Mouse (Mus musculus): ENCODE data around the gene Ceacam18. TPM values are rescaled to one million over a fixed set of nuclear protein-coding genes. Genes with fewer than 3 reads are reported as not detected.

Gene Ceacam18
- polyA plus RNA-seq, 1 experiment from 2014 or later = not detected

Other genes starting within 250 kb of the Ceacam18 start
- 0.12 TPM in 1 of 2 replicates, not detected in the other for gene Siglecg, start 226.5 kb upstream of the Ceacam18 start, polyA plus RNA-seq (2015; fragmentation: Nextera tagmentation; extraction: Ambion mirVana)
- gene Lim2, start 207.0 kb upstream of the Ceacam18 start, polyA plus RNA-seq (2015; fragmentation: Nextera tagmentation; extraction: Ambion mirVana) = not detected in 2 replicates
- gene Nkg7, start 197.6 kb upstream of the Ceacam18 start, polyA plus RNA-seq (2015; fragmentation: Nextera tagmentation; extraction: Ambion mirVana) = 1.1 TPM in 2 replicates
- not detected in 2 replicates for gene Cldnd2, start 193.9 kb upstream of the Ceacam18 start, polyA plus RNA-seq (2015; fragmentation: Nextera tagmentation; extraction: Ambion mirVana)
- gene Etfb, start 190.6 kb upstream of the Ceacam18 start, polyA plus RNA-seq (2015; fragmentation: Nextera tagmentation; extraction: Ambion mirVana) = 255 and 265 TPM in 2 replicates
- 0.86 and 1.1 TPM in 2 replicates for gene Gm45233, start 190.6 kb upstream of the Ceacam18 start, polyA plus RNA-seq (2015; fragmentation: Nextera tagmentation; extraction: Ambion mirVana)
- gene Vsig10l, start 171.6 kb upstream of the Ceacam18 start, polyA plus RNA-seq (2015; fragmentation: Nextera tagmentation; extraction: Ambion mirVana) = 4.4 and 5.8 TPM in 2 replicates
- 1.6 and 1.8 TPM in 2 replicates for gene Iglon5, start 144.6 kb upstream of the Ceacam18 start, polyA plus RNA-seq (2015; fragmentation: Nextera tagmentation; extraction: Ambion mirVana)
- not detected in 2 replicates for gene 4931406B18Rik, start 128.8 kb upstream of the Ceacam18 start, polyA plus RNA-seq (2015; fragmentation: Nextera tagmentation; extraction: Ambion mirVana)
- 1.8 and 2.0 TPM in 2 replicates for gene Cd33, start 90.3 kb upstream of the Ceacam18 start, polyA plus RNA-seq (2015; fragmentation: Nextera tagmentation; extraction: Ambion mirVana)
- gene Zfp658, start 72.5 kb upstream of the Ceacam18 start, polyA plus RNA-seq (2015; fragmentation: Nextera tagmentation; extraction: Ambion mirVana) = 5.1 and 6.6 TPM in 2 replicates
- 13.8 and 14.3 TPM in 2 replicates for gene Zfp719, start 55.1 kb upstream of the Ceacam18 start, polyA plus RNA-seq (2015; fragmentation: Nextera tagmentation; extraction: Ambion mirVana)
- not detected in 2 replicates for gene Zfp819, start 27.5 kb upstream of the Ceacam18 start, polyA plus RNA-seq (2015; fragmentation: Nextera tagmentation; extraction: Ambion mirVana)
- 0.69 and 1.3 TPM in 2 replicates for gene Siglece, start 25.5 kb downstream of the Ceacam18 start, polyA plus RNA-seq (2015; fragmentation: Nextera tagmentation; extraction: Ambion mirVana)
- 14.3 and 14.5 TPM in 2 replicates for gene Ctu1, start 37.3 kb downstream of the Ceacam18 start, polyA plus RNA-seq (2015; fragmentation: Nextera tagmentation; extraction: Ambion mirVana)
- gene Klk14, start 55.7 kb downstream of the Ceacam18 start, polyA plus RNA-seq (2015; fragmentation: Nextera tagmentation; extraction: Ambion mirVana) = not detected in 2 replicates
- 1.6 and 2.2 TPM in 2 replicates for gene Klk13, start 77.9 kb downstream of the Ceacam18 start, polyA plus RNA-seq (2015; fragmentation: Nextera tagmentation; extraction: Ambion mirVana)
- 0.25 TPM in 1 of 2 replicates, not detected in the other for gene Klk12, start 134.2 kb downstream of the Ceacam18 start, polyA plus RNA-seq (2015; fragmentation: Nextera tagmentation; extraction: Ambion mirVana)
- 1.3 and 3.0 TPM in 2 replicates for gene Klk11, start 139.9 kb downstream of the Ceacam18 start, polyA plus RNA-seq (2015; fragmentation: Nextera tagmentation; extraction: Ambion mirVana)
- 3.0 and 3.6 TPM in 2 replicates for gene Klk10, start 146.3 kb downstream of the Ceacam18 start, polyA plus RNA-seq (2015; fragmentation: Nextera tagmentation; extraction: Ambion mirVana)
- gene Klk9, start 157.2 kb downstream of the Ceacam18 start, polyA plus RNA-seq (2015; fragmentation: Nextera tagmentation; extraction: Ambion mirVana) = 0.46 and 0.83 TPM in 2 replicates
- gene Klk8, start 162.9 kb downstream of the Ceacam18 start, polyA plus RNA-seq (2015; fragmentation: Nextera tagmentation; extraction: Ambion mirVana) = 23.9 and 25.1 TPM in 2 replicates
- 0.35 TPM in 1 of 2 replicates, not detected in the other for gene Klk7, start 176.6 kb downstream of the Ceacam18 start, polyA plus RNA-seq (2015; fragmentation: Nextera tagmentation; extraction: Ambion mirVana)
- gene Klk6, start 189.8 kb downstream of the Ceacam18 start, polyA plus RNA-seq (2015; fragmentation: Nextera tagmentation; extraction: Ambion mirVana) = not detected in 2 replicates
- 1.1 TPM in 1 of 2 replicates, not detected in the other for gene Klk5, start 207.3 kb downstream of the Ceacam18 start, polyA plus RNA-seq (2015; fragmentation: Nextera tagmentation; extraction: Ambion mirVana)
- gene Klk4, start 246.5 kb downstream of the Ceacam18 start, polyA plus RNA-seq (2015; fragmentation: Nextera tagmentation; extraction: Ambion mirVana) = 0.44 TPM in 1 of 2 replicates, not detected in the other